Mouse (Mus musculus): ENCODE measurements around the gene Nudt8. TPM values are rescaled to one million over a fixed set of nuclear protein-coding genes. Genes with fewer than 3 reads are reported as not detected.
"Not testable (repeated sequence)": the region's sequence is repeated elsewhere in the genome, so short reads cannot be mapped to it uniquely, and the experiment has no call there.

Nudt8 gene
- total RNA-seq (2021): 10 to 100 TPM; 23.8 to 30.1 TPM
- long read RNA-seq, experiment 1, transcript Nudt8-201 (4 exons, 787 nt): major isoform, 10 of 12 reads
- long read RNA-seq, experiment 1, partial matches to known transcripts: 0 of 12 reads
- long read RNA-seq, experiment 1, other reads (novel, unspliced or antisense): 1 of 12 reads
- long read RNA-seq, experiment 2, transcript Nudt8-201 (4 exons, 787 nt): major isoform, 10 of 12 reads
- long read RNA-seq, experiment 2, partial matches to known transcripts: 0 of 12 reads
- long read RNA-seq, experiment 2, other reads (novel, unspliced or antisense): 2 of 12 reads

GRCm38 (mm10) chr19:4000119-4000900 lies at the start of gene Nudt8, which contains the start of gene Gm49405:
Gene Nudt8, plus strand, starts transcription at chr19:4000580.
Gene Gm49405, plus strand, starts transcription at chr19:4000626.
- peak; percentile 98 for DNase-seq (ENCODE audit: low spot score)

GRCm38 (mm10) chr19:3951461-3951860 lies 48.9 kb upstream of the Nudt8 start:
- no peak for DNase-seq (ENCODE audit: low spot score)

GRCm38 (mm10) chr19:3952099-3952498 lies 48.3 kb upstream of the Nudt8 start:
- no peak for DNase-seq (ENCODE audit: low spot score)

- no peak for DNase-seq (ENCODE audit: low spot score)
Measured at GRCm38 (mm10) chr19:3955033-3955432, 45.3 kb upstream of the Nudt8 start.

GRCm38 (mm10) chr19:3955804-3956203 lies 44.6 kb upstream of the Nudt8 start:
- DNase-seq (ENCODE audit: low spot score): no peak

- DNase-seq (ENCODE audit: low spot score): not testable (repeated sequence)
Measured at GRCm38 (mm10) chr19:3957296-3958036, 42.9 kb upstream of the Nudt8 start.

- DNase-seq (ENCODE audit: low spot score): no peak
Measured at GRCm38 (mm10) chr19:3958470-3958869, 41.9 kb upstream of the Nudt8 start, which contains the start of gene Aldh3b3. Gene Aldh3b3, plus strand, starts transcription at chr19:3958645.

GRCm38 (mm10) chr19:3959030-3959429 lies 41.4 kb upstream of the Nudt8 start:
- DNase-seq (ENCODE audit: low spot score): no peak

GRCm38 (mm10) chr19:3960211-3960610 lies 40.2 kb upstream of the Nudt8 start:
- no peak for DNase-seq (ENCODE audit: low spot score)

GRCm38 (mm10) chr19:3961805-3962204 lies 38.6 kb upstream of the Nudt8 start:
- not testable (repeated sequence) for DNase-seq (ENCODE audit: low spot score)

- no peak for DNase-seq (ENCODE audit: low spot score)
Measured at GRCm38 (mm10) chr19:3962469-3962868, 37.9 kb upstream of the Nudt8 start.

GRCm38 (mm10) chr19:3964030-3964429 lies 36.4 kb upstream of the Nudt8 start:
- DNase-seq (ENCODE audit: low spot score): no peak

- no peak for DNase-seq (ENCODE audit: low spot score)
Measured at GRCm38 (mm10) chr19:3966330-3967075, 33.9 kb upstream of the Nudt8 start.

GRCm38 (mm10) chr19:3967258-3967657 lies 33.1 kb upstream of the Nudt8 start:
- DNase-seq (ENCODE audit: low spot score): no peak

- DNase-seq (ENCODE audit: low spot score): no peak
Measured at GRCm38 (mm10) chr19:3972229-3972628, 28.2 kb upstream of the Nudt8 start, which contains the start of gene Aldh3b2. Gene Aldh3b2, plus strand, starts transcription at chr19:3972328.

- not testable (repeated sequence) for DNase-seq (ENCODE audit: low spot score)
Measured at GRCm38 (mm10) chr19:3974608-3975007, 25.8 kb upstream of the Nudt8 start.

GRCm38 (mm10) chr19:3975866-3976265 lies 24.5 kb upstream of the Nudt8 start:
- no peak for DNase-seq (ENCODE audit: low spot score)

- DNase-seq (ENCODE audit: low spot score): peak; percentile 87
Measured at GRCm38 (mm10) chr19:3980309-3980708, 20.1 kb upstream of the Nudt8 start.

- no peak for DNase-seq (ENCODE audit: low spot score)
Measured at GRCm38 (mm10) chr19:3980917-3981316, 19.5 kb upstream of the Nudt8 start.

- DNase-seq (ENCODE audit: low spot score): no peak
Measured at GRCm38 (mm10) chr19:3983527-3984200, 16.7 kb upstream of the Nudt8 start.

Data from gastrocnemius, adult 18-20 months (tissue).